Mouse (Mus musculus) cerebellum, postnatal 10 days (tissue): ENCODE results near the gene Mdga1.
A peak's percentile ranks its signal among the peaks of the same experiment; 100 is the strongest.

Experiments used
- DNase-seq, 2 experiments: peaks; one replicate each; pipeline ENCODE4 v3.0.0; 2021; ENCODE audit warnings: mixed read lengths in 2 of 2

Mdga1 gene

DNA sequence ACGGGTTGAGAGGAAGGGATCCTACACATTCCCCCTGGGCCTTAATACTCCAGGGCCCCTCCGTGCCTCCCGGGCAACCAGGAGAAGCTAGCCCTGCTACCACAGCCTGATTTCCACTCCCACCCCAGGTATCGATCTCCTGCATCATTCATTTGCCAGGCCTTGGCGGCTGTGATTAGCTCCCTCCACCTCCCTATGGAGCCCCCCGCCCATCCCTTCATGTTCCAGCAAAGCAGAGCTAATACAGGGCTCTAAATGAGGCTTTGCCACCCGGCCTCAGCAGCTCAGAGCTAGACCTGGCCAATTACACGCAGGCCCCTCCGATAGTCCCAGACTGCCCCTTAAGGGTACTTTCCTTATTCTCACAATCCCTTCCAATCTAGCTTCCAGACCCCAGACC lies 86.5 kb downstream of the Mdga1 start:
- DNase-seq, result peak; percentile 56 to 62

DNA sequence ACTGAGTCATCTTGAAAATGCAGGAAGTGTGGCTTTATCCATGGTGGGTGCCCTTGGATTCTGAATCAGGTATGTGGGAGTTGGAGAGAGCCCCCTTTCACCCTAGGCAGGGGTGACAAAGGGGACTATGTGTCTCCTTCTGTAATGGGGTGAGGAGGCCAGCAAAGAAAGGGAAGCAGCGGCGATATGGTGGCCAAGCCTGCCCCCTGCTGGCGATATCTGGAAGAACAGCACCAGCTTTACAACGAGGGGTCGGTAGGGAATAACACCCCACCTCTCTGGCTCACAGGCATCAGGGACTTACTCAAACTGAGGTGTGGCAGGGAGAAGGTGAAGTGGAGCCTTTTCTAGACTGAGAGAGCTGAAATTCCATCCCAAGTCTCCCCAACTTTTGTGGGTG lies 87.0 kb downstream of the Mdga1 start:
- DNase-seq, result peak; percentile 92 to 93

DNA sequence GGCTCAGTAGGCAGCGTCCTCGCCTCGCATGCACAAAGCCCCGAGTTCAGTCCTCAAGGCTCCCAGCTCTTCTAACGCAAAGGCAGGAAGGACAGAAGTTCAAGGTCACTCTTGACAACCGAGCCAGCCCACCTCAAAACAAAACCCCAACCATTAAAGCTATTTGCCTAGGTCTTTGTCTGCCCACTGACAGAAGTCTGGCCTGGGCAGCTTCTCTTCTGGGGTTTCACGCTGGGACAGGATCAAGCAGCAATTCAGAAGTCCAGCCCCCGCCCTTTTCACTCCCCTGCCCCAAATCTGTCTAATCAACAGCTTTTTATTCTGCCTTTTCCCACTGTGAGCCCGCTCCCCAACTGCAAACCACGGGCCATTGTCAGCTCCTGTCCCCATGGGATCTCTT lies 89.6 kb downstream of the Mdga1 start:
- DNase-seq, result no peak

DNA sequence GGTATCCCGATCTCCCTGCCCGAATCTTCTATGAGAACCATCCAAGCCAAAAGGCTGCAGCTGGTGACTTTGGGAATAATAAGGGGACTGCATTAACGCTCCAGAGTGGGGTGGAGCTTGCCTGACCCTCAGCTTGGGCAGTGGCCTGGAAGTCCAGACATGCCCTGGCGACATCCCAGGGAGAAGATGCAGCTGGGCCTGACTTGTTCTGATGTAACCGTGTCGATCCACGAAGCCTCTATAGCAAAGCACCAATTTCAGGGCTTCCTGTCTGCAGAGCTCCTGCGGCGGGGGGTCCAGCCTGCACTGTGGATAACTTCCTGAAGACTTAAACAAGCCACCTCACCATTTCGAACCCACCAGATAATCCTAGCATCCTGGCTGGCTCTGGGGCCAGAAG lies 90.9 kb downstream of the Mdga1 start:
- DNase-seq, result peak; percentile 55 to 59

DNA sequence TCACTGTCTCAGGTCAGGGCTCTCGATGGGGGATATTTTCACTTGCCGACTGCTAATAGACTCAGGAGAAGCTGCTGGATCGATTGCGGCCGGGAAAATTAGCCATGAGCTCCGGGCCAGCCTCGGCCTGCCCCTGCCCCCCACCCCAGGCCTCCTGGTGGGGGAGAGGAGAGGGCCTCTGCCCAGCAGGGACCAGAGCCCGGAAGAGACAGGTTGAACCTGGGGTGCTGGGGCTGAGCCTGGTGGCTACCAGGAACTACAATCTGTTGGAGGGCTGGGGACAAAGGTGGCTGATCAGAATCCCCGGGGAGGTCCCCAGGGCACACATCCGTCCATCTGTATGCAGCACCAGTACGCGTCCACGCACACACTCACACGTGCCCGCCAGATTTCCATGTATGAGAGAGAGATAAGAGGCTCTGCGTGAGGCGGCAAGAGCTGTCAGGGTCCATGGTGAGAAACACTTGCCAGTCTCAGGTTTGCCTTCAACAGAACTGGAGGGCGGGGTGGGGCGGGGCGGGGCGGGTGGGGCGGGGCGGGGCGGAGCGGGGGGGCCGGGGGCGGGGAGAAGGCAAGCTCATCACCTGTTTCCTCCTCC lies 95.7 kb downstream of the Mdga1 start:
- DNase-seq, result peak in 1 of 2 experiments; percentile 52

DNA sequence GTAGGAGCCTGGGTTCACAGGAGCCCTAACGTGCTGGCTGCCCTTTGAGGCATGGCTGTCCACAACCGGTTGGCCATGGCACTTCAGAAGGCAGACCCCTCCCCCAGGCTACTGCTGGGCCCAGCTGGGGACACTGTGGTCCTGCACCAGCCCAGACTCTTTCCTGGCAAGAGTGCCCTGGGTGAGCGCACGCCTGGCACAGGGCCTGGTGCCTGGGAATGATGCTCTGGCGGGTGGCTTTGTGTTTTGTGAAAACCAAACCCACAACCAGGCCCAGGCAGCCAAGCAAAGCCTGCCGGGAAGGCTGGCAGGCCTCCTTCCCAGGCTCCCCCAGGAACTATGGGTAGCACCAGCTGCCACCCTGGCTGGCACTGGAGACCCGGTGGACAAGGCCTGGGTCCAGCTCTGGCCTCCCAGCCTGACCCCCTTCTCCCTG lies 96.3 kb downstream of the Mdga1 start:
- DNase-seq, result peak; percentile 94 to 97

DNA sequence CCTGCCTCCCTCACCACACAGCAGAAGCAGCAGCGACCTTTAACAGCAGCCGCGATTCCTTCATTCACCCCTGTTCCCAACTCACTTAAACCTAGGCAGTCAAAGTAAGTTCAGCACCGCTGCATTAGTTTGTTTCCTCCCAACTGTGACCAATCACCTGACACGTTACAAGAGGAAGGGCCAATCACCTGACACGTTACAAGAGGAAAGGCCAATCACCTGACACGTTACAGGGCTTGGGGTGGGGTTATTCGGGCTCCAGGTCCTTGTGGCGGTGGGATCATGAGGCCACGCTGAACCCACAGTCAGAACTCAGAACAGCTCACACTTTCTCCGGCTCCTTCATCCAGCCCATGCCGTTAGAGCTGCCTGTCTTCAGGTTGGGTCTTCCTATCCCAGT lies 99.6 kb downstream of the Mdga1 start:
- no peak for DNase-seq

DNA sequence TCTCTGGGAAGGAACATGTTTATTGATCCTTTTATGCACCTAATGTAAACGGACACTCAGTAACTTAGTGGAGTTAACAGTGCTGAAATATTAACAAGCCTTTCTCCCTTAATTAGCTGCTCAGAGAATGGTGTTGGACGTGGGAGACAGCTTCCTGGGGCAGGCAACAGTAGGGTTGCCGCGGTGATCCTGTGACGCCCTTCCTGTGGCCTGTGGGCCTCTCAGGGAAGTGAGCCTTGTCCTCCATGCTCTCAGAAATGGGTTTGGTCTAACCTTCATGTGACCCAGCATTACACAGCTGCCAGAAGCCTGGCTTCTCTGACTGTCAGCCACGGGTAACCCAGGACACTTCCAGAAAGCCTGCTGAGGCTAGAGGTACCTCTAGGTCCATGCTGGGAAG lies 104.0 kb downstream of the Mdga1 start:
- no peak for DNase-seq

DNA sequence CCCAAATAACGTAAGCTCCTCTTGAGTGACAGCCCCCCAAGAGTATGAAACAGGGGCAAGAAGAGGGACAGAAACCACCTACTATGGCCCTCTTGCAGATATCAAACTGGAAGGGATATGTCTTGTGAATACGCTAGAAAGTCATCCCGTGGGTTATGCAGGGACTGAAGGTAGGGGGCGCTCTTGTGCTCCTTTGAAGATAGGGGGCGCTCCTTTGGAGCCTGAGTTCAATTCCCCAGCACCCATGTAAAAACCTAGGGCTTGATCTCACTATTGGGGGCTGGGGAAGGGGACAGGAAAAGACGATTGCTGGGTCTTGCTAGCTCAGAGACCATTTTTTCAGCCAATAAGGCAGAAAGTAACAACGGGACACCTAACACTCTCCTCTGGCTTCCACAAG lies 105.4 kb downstream of the Mdga1 start:
- DNase-seq, result peak in 1 of 2 experiments; percentile 62

DNA sequence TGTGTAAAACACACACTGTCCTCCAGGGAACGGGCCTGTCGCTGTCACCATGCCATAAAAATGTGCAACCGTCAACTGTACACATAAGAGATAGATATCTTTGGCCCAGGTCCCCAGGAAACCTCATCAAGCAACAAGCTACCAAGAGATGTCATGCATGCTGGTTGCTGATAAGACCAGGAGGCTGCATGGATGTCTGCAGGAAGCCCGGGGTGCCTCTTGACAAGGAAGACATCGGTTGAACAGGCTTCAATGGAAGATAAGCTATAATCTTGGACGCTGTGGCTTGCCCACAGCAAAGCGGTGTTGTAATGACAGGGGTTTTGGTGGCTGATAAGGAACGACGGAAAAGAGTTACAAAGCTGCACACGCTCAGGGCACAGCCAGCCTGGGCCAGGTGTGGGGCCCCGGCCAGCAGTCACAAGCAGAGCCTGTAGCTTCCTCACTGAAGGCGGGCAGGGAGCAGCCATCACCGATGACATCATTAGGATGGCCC lies 110.1 kb downstream of the Mdga1 start:
- no peak for DNase-seq

DNA sequence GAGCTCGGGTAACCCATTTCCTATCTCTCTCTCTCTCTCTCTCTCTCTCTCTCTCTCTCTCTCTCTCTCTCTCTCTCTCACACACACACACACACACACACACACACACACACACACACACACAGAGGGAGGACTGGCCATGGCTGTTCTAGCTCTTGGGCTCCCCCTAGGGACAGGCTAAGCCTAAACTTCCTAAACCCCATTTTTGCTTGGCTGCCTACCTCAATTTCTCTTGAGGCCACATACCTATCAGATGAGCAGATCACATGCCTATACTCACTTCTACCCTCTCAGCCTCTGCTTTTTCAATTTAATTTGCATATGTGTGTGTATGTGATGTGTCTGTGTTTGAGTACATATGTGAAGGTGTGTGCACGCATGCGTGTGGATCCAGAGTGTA lies 111.1 kb downstream of the Mdga1 start:
- peak; percentile 73 to 77 for DNase-seq

DNA sequence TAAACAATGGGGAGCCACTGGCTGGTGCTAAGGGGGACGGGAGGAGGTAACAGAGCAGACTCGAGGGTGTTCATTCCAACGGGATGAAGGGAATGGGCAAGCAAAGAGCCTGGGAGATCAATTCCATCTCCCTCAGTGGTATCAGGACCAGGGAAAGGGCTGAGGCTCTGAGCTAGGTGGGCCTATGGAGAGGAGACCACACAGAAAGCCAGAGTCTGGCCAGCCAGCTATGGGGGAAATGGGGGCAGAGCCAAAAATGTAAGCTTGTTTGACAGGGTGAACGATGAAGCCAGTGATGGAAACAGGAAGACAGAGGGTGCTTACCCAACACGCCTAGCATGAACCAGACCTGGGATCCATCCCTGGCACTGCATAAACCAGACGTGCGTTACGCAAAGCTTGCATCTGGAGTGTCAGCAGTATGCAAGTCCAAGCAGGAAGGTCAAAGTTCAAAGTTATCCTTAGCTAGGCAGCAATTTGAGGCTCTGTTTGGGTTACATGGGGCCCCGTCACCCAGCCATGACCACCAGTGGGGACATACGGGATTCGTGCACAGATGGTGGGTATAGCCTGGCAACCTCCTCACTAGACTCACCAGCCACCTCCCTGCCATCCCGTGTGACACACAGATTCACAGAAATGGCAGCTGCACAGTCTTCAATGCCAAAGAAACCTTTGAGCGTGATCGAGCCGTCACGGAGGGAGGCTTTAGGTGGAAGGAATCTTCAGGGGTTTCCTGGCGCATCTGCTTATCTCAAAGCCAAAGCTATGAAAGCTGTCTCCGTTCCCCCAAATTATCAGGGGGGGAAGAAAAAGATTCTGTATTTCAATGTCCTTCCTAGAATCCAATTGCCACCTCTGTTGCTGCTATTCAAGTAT lies 113.9 kb downstream of the Mdga1 start:
- DNase-seq, result peak; percentile 65 to 71

DNA sequence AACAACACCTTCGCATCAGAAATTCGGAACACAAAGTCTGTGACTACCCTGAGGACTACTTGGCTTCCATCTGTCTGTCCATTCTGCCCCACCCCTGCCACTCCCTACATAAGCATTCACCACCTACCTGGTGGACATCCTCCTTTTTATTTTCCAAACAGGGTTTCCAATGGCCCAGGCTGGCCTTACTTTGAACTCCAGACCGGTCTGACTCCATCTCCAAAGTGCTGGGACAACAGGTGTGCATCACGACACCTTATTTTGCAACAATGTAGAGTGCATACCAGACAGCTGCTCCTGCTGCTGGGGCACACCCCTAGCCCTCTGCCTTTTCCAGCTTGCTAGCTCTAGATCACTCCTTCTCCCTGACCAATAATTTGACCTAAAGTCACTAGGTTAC lies 115.1 kb downstream of the Mdga1 start:
- DNase-seq, result no peak

DNA sequence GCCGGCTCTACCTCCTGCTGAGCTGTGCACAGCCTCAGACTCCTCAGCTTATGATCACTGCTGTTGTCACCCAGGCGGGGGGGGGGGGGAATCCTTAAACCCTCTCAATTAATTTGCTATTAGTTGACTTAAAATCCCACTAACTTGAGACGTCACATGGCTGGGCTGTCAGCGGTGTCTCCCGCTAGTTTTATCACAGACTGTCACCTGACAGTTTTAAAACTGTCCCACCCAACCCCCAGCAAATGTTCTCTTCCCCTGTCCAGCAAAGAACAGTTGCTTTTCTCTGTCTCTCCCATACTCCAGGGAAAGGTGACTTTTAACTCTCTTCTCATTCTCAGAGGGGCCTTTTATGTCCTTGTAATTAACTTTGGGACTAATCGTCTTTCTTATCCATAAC lies 115.5 kb downstream of the Mdga1 start:
- no peak for DNase-seq

DNA sequence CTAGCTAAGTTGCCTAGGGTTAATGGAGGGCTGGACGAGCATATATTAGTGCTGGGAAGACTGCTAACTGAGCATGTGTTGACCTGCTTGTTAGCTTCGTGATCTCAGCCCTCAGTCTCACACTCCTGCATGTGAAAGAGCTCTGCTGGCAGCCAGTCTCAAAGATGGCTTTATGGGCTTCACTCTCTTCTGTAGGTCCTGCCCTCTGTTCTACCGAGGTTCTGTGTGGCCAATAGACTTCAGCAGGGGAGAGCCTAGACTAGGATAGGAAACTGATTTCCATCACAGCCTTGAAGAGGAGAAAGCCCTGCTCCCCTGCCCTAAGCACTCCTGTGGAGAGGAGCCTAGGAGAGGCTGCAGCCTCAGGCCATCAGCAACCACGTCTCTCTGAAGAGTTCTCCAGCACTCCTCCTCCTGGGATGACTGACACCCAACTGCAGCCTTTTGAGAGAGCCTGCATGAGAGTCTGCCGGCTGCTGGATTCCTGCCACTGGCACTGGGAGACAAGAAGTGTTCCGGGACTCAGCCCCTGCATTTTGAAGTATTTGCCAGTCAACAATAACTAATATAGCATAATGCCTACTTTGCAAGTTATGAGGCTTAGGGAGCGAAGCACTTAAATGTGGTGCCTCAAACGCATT lies 116.9 kb downstream of the Mdga1 start:
- peak; percentile 55 to 67 for DNase-seq

DNA sequence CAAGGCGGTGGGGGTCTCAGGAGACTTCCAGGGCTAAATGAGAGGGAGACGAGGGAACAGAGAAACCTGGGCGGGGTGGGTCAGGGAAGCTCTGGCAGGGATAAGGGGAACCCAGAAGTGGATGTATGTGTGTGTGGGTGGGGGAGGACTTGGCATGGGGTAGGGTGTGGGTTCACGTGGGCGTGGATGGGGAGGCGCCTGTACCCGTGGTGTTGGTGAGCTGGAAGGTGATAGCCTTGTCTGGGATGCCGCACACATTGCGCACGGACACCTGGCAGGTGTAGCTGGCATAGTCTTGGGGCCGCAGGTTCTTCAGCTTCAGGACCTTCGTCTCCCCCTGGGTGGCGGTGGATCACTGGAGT lies 120.5 kb downstream of the Mdga1 start:
- DNase-seq, result no peak

DNA sequence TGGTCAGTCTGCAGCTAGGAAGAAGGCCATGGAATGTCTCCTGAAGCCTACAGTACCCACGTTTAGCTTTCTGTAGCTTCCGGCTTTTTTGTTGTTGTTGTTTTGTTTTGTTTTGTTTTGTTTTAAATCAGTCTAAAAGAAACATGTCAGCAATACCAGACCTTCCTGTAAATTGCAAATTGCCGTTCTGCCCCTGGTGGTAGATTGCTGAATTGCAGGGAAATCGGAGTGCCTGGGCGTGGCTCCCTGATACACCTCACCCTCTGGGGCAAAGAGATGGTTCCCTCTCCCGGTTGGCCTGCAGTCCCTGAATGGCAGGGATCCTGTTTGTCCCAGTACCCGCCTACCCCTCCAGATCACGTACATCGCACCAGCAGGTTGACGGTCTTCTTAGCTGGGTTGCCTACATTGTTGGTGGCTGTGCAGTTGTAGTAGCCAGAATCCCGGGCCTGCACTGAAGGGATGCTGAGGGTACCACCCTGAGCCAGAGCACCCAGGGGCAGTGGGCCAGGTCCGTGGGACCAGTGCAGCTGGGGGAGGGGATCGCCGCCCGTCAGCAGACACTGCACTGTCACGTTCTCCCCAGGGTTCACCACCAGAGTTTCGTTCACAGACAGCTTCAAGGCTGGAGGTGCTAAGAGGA lies 121.0 kb downstream of the Mdga1 start:
- peak; percentile 90 to 96 for DNase-seq

DNA sequence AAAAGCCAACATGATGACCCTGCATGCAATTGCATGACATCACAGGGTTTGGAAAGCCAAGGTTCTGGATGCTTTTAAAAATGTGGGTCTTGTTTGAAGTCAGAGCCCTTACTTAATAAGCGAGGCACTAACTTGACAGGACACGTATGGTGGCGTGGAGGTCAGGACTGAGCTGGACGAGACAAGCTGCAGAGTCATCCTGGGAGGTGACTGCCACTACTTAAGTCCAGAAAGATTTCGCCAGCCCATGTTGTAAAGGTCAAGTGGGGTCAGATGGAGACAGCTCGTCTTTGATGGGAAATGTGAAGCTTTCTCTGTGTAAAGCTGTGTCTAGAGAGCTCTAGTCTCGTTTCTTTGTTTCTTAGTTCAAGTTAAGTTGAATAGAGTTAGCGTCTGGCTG lies 122.6 kb downstream of the Mdga1 start:
- no peak for DNase-seq

DNA sequence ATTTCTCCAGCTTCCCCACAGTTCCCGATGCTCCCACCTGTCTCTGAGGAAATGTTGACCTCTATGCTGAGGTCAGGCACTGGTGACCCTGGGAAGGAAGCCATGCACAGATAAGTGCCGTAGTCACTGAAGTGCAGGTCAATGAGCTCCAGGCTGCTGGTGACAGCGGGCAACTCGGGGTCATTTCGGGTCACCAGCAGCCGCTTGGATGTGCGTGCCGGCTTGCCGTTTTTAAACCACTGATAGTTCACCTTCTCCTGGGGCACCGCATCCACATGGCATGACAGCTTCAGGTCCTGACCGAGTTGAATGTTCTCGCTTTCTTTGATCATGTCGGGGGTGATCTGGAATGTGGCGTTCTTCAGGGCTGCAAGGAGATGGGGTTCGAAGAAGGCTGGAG lies 123.6 kb downstream of the Mdga1 start:
- no peak for DNase-seq

DNA sequence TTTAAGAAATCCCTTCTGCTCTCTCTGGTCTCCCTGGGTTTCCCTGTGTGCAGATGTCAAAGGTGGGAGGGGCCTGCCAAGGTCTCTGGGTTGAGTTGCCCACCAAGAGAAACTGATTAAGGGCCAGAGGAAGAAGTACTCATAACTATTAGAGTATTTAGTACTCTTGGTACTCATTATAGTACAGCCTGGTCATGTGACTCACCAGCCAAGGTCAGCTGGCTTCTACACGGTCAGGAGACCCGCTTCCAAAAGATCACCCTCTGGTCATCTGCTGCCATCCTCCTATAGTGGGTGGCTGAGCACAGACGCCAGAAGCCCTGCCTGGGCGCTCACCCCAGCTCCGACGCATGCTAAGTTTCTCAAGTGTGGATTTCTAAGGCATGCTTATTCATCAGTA lies 124.9 kb downstream of the Mdga1 start:
- DNase-seq, result no peak

DNA sequence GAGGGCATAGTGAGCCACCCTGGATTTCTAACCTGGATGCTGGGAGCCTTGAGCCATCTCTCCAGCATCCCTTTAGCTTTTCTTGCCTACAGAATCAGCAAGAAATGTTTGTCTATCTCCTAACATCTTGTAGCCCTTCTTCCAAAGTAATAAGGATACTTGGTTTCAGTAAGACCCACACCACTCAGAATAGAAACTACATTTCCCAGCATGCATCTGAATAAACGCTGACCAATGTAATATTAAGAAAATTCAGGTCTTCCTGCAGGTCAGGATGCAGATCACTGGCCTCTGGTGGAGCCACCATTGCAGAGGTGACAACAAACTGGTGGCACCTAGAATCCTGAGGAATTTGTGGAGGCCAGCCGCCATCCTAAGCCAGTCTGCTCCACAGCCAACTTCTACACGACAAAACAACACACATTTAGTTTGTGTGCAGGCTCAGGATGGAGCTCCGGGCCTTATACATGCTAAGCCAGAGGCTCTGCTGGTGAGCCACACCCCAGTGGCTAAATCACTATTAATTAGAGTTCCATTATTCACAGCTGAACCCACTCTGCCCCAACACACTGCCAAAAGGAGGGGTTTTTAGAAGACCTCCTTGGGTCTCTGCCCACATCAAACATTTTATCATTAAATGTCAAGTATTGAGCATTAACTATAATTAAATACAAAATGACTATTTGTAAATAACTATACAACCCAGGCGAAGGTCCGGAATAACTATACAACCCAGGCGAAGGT lies 126.3 kb downstream of the Mdga1 start:
- peak; percentile 60 to 61 for DNase-seq
